Mouse (Mus musculus) ES-Bruce4 (cell line): ENCODE data around the gene Scgb1a1. TPM values are rescaled to one million over a fixed set of nuclear protein-coding genes. Genes with fewer than 3 reads are reported as not detected.

Source experiments
- H3K27ac ChIP-seq: 2 replicates; pipeline ENCODE4 v1.5.1; 2012; ENCODE audit warnings: low read length, inconsistent platforms; ENCODE audit not compliant: insufficient read depth
- H3K27me3 ChIP-seq: 2 replicates; pipeline ENCODE4 v1.6.1; 2012; ENCODE audit warnings: mild to moderate bottlenecking, low read length, inconsistent platforms; ENCODE audit not compliant: control insufficient read depth, poor library complexity, insufficient read depth, severe bottlenecking
- H3K36me3 ChIP-seq: 2 replicates; pipeline ENCODE4 v1.6.1; 2012; ENCODE audit warnings: inconsistent platforms, mild to moderate bottlenecking, low read length, moderate library complexity; ENCODE audit not compliant: control insufficient read depth, poor library complexity, insufficient read depth, severe bottlenecking
- H3K4me1 ChIP-seq: one replicate; pipeline ENCODE4 v1.8.1; 2011; ENCODE audit warnings: low read length; ENCODE audit not compliant: control insufficient read depth, insufficient read depth
- H3K4me3 ChIP-seq: 2 replicates; pipeline ENCODE4 v1.5.1; 2011; ENCODE audit warnings: low read depth, mild to moderate bottlenecking, low read length
- H3K9ac ChIP-seq: 2 replicates; pipeline ENCODE4 v1.6.1; 2012; ENCODE audit warnings: low read depth, mild to moderate bottlenecking, inconsistent platforms; ENCODE audit not compliant: poor library complexity, severe bottlenecking
- H3K9me3 ChIP-seq: replicated peaks from 2 replicates; pipeline ENCODE4 v1.6.1; 2012; ENCODE audit warnings: mild to moderate bottlenecking, low read length, inconsistent platforms; ENCODE audit not compliant: control insufficient read depth, poor library complexity, insufficient read depth, severe bottlenecking
- CTCF ChIP-seq: IDR thresholded peaks from one replicate; pipeline ENCODE4 v1.8.1; 2011; ENCODE audit warnings: low read depth, low read length
- EP300 ChIP-seq: IDR thresholded peaks from 2 replicates; pipeline ENCODE4 v1.6.1; 2011; ENCODE audit warnings: low read depth, low read length; ENCODE audit not compliant: insufficient read depth
- POLR2A ChIP-seq: IDR thresholded peaks from one replicate; pipeline ENCODE4 v1.8.1; 2011; ENCODE audit warnings: low read length; ENCODE audit not compliant: insufficient read depth
- polyA plus RNA-seq: library from polyadenylated mRNA; stranded (reverse); fragments of >200 nt; gene quantifications from 2 replicates; pipeline ENCODE4 v1.2.4, GENCODE M21; 2011; ENCODE audit warnings: low read depth; ENCODE audit not compliant: missing spikeins, insufficient read depth, insufficient read length

Scgb1a1 gene
- polyA plus RNA-seq, 1 experiment = not detected

- no peak overlapping the region for H3K4me3 ChIP-seq
- no peaks in the 10 kb centered on the region for H3K36me3 ChIP-seq
- H3K4me1 ChIP-seq = peaks cover 2% of the 10 kb centered on the region
- H3K27ac ChIP-seq = no peak overlapping the region
- H3K9ac ChIP-seq = no peak overlapping the region
- H3K27me3 ChIP-seq = no peaks in the 10 kb centered on the region
- TF ChIP-seq EP300 (no peak), POLR2A (no peak), CTCF (no peak)
- H3K9me3 ChIP-seq = no peaks in the 10 kb centered on the region; the same call in 1 of the 2 replicates
Measured at GRCm38 (mm10) chr19:9048981-9049687, 38.6 kb downstream of the Scgb1a1 start.

- H3K4me1 ChIP-seq = peaks cover 2% of the 10 kb centered on the region
- H3K9ac ChIP-seq = no peak overlapping the region
- no peaks in the 10 kb centered on the region for H3K27me3 ChIP-seq
- no peak overlapping the region for H3K4me3 ChIP-seq
- H3K36me3 ChIP-seq = no peaks in the 10 kb centered on the region
- H3K27ac ChIP-seq = peak overlapping the region; percentile 8; the same call in 1 of the 2 replicates
- no peaks in the 10 kb centered on the region; the same call in 1 of the 2 replicates for H3K9me3 ChIP-seq
- TF ChIP-seq EP300 = no peak
- no peak for TF ChIP-seq CTCF
- no peak for TF ChIP-seq POLR2A
Measured at GRCm38 (mm10) chr19:9047946-9048387, 39.8 kb downstream of the Scgb1a1 start.

GRCm38 (mm10) chr19:9047207-9047945, 40.4 kb downstream of the Scgb1a1 start:
- peak overlapping the region; percentile 8; the same call in 1 of the 2 replicates for H3K27ac ChIP-seq
- TF ChIP-seq CTCF (no peak), EP300 (no peak), POLR2A (no peak)

GRCm38 (mm10) chr19:9044291-9044690, 43.5 kb downstream of the Scgb1a1 start:
- Histone ChIP-seq H3K27ac (no peak overlapping the region), H3K36me3 (no peaks in the 10 kb centered on the region), H3K4me1 (peaks cover 2% of the 10 kb centered on the region), H3K9ac (no peak overlapping the region), H3K27me3 (no peaks in the 10 kb centered on the region), H3K4me3 (no peak overlapping the region), H3K9me3 (no peaks in the 10 kb centered on the region; the same call in 1 of the 2 replicates)
- TF ChIP-seq CTCF (no peak), POLR2A (no peak), EP300 (no peak)

More at GRCm38 (mm10) chr19:9047207-9047945, 40.4 kb downstream of the Scgb1a1 start:
- Histone ChIP-seq H3K36me3 (no peaks in the 10 kb centered on the region), H3K9ac (no peak overlapping the region), H3K4me1 (peaks cover 2% of the 10 kb centered on the region), H3K27me3 (no peaks in the 10 kb centered on the region), H3K9me3 (no peaks in the 10 kb centered on the region; the same call in 1 of the 2 replicates), H3K4me3 (no peak overlapping the region)

- Histone ChIP-seq H3K4me3 (no peak overlapping the region), H3K4me1 (peaks cover 2% of the 10 kb centered on the region), H3K36me3 (no peaks in the 10 kb centered on the region), H3K27me3 (no peaks in the 10 kb centered on the region), H3K9ac (no peak overlapping the region), H3K27ac (no peak overlapping the region), H3K9me3 (no peaks in the 10 kb centered on the region)
- TF ChIP-seq POLR2A (no peak), EP300 (no peak), CTCF (no peak)
Measured at GRCm38 (mm10) chr19:9043123-9043522, 44.6 kb downstream of the Scgb1a1 start.

- Histone ChIP-seq H3K4me3 (no peak overlapping the region), H3K9ac (no peak overlapping the region), H3K27me3 (no peaks in the 10 kb centered on the region), H3K4me1 (no peaks in the 10 kb centered on the region), H3K27ac (no peak overlapping the region), H3K36me3 (no peaks in the 10 kb centered on the region), H3K9me3 (no peaks in the 10 kb centered on the region)
- TF ChIP-seq CTCF = no peak
- TF ChIP-seq POLR2A = no peak
- TF ChIP-seq EP300 = no peak
Measured at GRCm38 (mm10) chr19:9041074-9041473, 46.7 kb downstream of the Scgb1a1 start.
